Mouse (Mus musculus) cerebellum, adult 9-10 months (tissue): Measurements from ENCODE around the gene Fam189b.
A peak's percentile ranks its signal among the peaks of the same experiment; 100 is the strongest.

ENCODE experiments used
- DNase-seq: peaks from one replicate; pipeline ENCODE4 v3.0.0; 2022

The Fam189b gene

GRCm38 (mm10) chr3:89166945-89167344, 16.0 kb upstream of the Fam189b start:
- no peak for DNase-seq

- no peak for DNase-seq
These were observed 8.1 kb upstream of the Fam189b start for GRCm38 (mm10) chr3:89174844-89175243.

GRCm38 (mm10) chr3:89175544-89175943, 7.4 kb upstream of the Fam189b start:
- DNase-seq: no peak

GRCm38 (mm10) chr3:89176421-89176820, 6.5 kb upstream of the Fam189b start:
- no peak for DNase-seq

- peak; percentile 95 for DNase-seq
These were observed 5.5 kb upstream of the Fam189b start, which contains the start of gene Scamp3 for GRCm38 (mm10) chr3:89177242-89178106. Scamp3 (plus strand) TSS chr3:89177473.

GRCm38 (mm10) chr3:89178107-89178385, 4.9 kb upstream of the Fam189b start:
- no peak for DNase-seq

GRCm38 (mm10) chr3:89179056-89179455, 3.9 kb upstream of the Fam189b start:
- DNase-seq: no peak

- DNase-seq: peak; percentile 57
These were observed 1.0 kb upstream of the Fam189b start for GRCm38 (mm10) chr3:89181749-89182500.

GRCm38 (mm10) chr3:89182531-89183057, 349 bp upstream of the Fam189b start:
- no peak for DNase-seq

- peak; percentile 52 for DNase-seq
These were observed 994 bp downstream of the Fam189b start for GRCm38 (mm10) chr3:89183959-89184315.

GRCm38 (mm10) chr3:89187197-89187596, 4.3 kb downstream of the Fam189b start:
- DNase-seq: no peak

GRCm38 (mm10) chr3:89187690-89188477, 4.9 kb downstream of the Fam189b start:
- DNase-seq: no peak

GRCm38 (mm10) chr3:89188478-89188875, 5.5 kb downstream of the Fam189b start:
- no peak for DNase-seq

GRCm38 (mm10) chr3:89190436-89190835, 7.5 kb downstream of the Fam189b start:
- DNase-seq: no peak

GRCm38 (mm10) chr3:89193351-89193750, 10.4 kb downstream of the Fam189b start:
- no peak for DNase-seq

GRCm38 (mm10) chr3:89193853-89194252, 10.9 kb downstream of the Fam189b start:
- no peak for DNase-seq

GRCm38 (mm10) chr3:89195979-89196877, 13.3 kb downstream of the Fam189b start:
- DNase-seq: peak; percentile 80

GRCm38 (mm10) chr3:89199839-89200238, 16.9 kb downstream of the Fam189b start:
- DNase-seq: no peak

- DNase-seq: peak; percentile 90
These were observed 19.6 kb downstream of the Fam189b start, which contains the start of gene Gba for GRCm38 (mm10) chr3:89202253-89203141. Gba (plus strand) TSS chr3:89202928.

- DNase-seq: no peak
These were observed 20.2 kb downstream of the Fam189b start for GRCm38 (mm10) chr3:89203142-89203514.

GRCm38 (mm10) chr3:89206079-89206478, 23.1 kb downstream of the Fam189b start:
- no peak for DNase-seq
